Mouse (Mus musculus): Measurements from ENCODE around the gene Arl15.

GRCm38 (mm10) chr13:113879651-113880327, 85.5 kb downstream of the Arl15 start:
- TF ChIP-seq POLR2A (IDR thresholded peaks at IDR 0.05; ENCODE audit: borderline replicate concordance, control insufficient read depth, low read depth, low read length), result no peak
- TF ChIP-seq CTCF (IDR thresholded peaks at IDR 0.05; ENCODE audit: control insufficient read depth, insufficient read depth, low read length), result no peak

Data from bone marrow, adult 2 months (tissue).